Mouse (Mus musculus): ENCODE measurements around the gene 4933405L10Rik.

DNA sequence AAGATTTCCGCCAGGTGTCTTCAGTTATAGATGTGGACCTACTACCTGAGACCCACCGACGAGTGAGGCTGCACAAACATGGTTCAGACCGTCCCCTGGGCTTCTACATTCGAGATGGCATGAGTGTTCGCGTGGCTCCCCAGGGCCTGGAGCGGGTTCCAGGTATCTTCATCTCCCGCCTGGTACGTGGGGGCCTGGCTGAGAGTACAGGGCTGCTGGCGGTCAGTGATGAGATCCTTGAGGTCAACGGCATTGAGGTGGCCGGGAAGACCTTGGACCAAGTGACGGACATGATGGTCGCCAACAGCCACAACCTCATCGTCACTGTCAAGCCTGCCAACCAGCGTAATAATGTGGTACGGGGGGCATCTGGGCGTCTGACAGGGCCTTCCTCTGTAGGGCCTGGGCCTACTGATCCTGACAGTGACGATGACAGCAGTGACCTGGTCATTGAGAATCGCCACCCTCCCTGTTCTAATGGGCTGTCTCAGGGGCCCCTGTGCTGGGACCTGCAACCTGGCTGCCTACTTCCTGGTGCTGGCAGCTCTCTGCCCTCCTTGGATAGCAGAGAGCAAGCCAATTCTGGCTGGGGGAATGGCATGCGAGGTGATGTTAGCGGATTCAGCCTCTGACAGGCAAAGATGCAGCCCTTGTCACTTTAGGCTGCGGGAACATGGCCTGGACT, 4.6 kb upstream of the 4933405L10Rik start:
- no peak for TF ChIP-seq CTCF (IDR thresholded peaks at IDR 0.05; ENCODE audit: borderline replicate concordance, insufficient read depth, low read depth, low read length)
- no peak for TF ChIP-seq POLR2A (IDR thresholded peaks at IDR 0.05; ENCODE audit: borderline replicate concordance, insufficient read depth, low read length)
